Mouse (Mus musculus) heart, embryonic 14.5 days (tissue): ENCODE results near the gene Elavl1. TPM values are rescaled to one million over a fixed set of nuclear protein-coding genes. Genes with fewer than 3 reads are reported as not detected.
"Not testable (repeated sequence)": the region's sequence is repeated elsewhere in the genome, so short reads cannot be mapped to it uniquely, and the experiment has no call there.

Experiments
- ATAC-seq: fragments of 200-750 bp; cut with Nextera tagmentation; 2 replicates; pipeline ENCODE4 v1.8.0; 2017; ENCODE audit warnings: low read depth, moderate TSS enrichment; ENCODE audit not compliant: insufficient number of reproducible peaks, insufficient read depth, low FRiP score
- H3K27ac ChIP-seq, 2 experiments: fragments of 200-500 bp in 1 of 2; fragments of 300-500 bp in 1 of 2; sonication (generic) in 1 of 2; replicated peaks in 1 of 2; 2 replicates each; pipeline ENCODE4 v1.5.1; 2012 to 2014; ENCODE audit warnings: low read depth in 2 of 2, low read length in 2 of 2, control low read depth in 1 of 2, mild to moderate bottlenecking in 1 of 2, mixed read lengths in 1 of 2; ENCODE audit not compliant: control insufficient read depth in 1 of 2, insufficient read depth in 1 of 2
- H3K27me3 ChIP-seq: fragments of 300-500 bp; sonication (generic); 2 replicates; pipeline ENCODE4 v1.6.1; 2014; ENCODE audit warnings: mild to moderate bottlenecking, low read length, control low read depth; ENCODE audit not compliant: control insufficient read depth, insufficient read depth
- H3K36me3 ChIP-seq: fragments of 300-500 bp; sonication (generic); 2 replicates; pipeline ENCODE4 v1.6.1; 2014; ENCODE audit warnings: mild to moderate bottlenecking, control low read depth, low read length, mixed read lengths; ENCODE audit not compliant: control insufficient read depth, insufficient read depth
- H3K4me1 ChIP-seq, 2 experiments: fragments of 200-500 bp in 1 of 2; fragments of 300-500 bp in 1 of 2; sonication (generic) in 1 of 2; 2 replicates each; pipeline ENCODE4 v1.6.1; 2012 to 2014; ENCODE audit warnings: low read length in 2 of 2, control low read depth in 1 of 2, mixed read lengths in 1 of 2; ENCODE audit not compliant: control insufficient read depth in 2 of 2, insufficient read depth in 2 of 2
- H3K4me2 ChIP-seq: fragments of 300-500 bp; sonication (generic); 2 replicates; pipeline ENCODE4 v1.6.1; 2014; ENCODE audit warnings: mild to moderate bottlenecking, low read length
- H3K4me3 ChIP-seq, 2 experiments: fragments of 200-500 bp in 1 of 2; fragments of 300-500 bp in 1 of 2; sonication (generic) in 1 of 2; 2 replicates each; pipeline ENCODE4 v1.5.1; 2012 to 2014; ENCODE audit warnings: low read length in 2 of 2, mild to moderate bottlenecking in 2 of 2, control low read depth in 1 of 2, low read depth in 1 of 2, moderate library complexity in 1 of 2; ENCODE audit not compliant: control insufficient read depth in 1 of 2, insufficient read depth in 1 of 2
- H3K9ac ChIP-seq: fragments of 300-500 bp; sonication (generic); 2 replicates; pipeline ENCODE4 v1.6.1; 2014; ENCODE audit warnings: mild to moderate bottlenecking, low read length
- H3K9me3 ChIP-seq: fragments of 300-500 bp; sonication (generic); 2 replicates; pipeline ENCODE4 v1.6.1; 2016; ENCODE audit warnings: low read length, control low read depth; ENCODE audit not compliant: control insufficient read depth
- WGBS: fragments of 180-500 bp; shearing (Covaris S2); extraction: QIAGEN DNeasy Blood & Tissue Kit; methylation state at CpG from one replicate; pipeline ENCODE4 v1.1.7; 2014; 5-methylcytosine and 5-hydroxymethylcytosine counted together
- polyA plus RNA-seq: library from polyadenylated mRNA; unstranded; fragments of >200 nt; fragmentation: Nextera tagmentation; extraction: Ambion mirVana; gene quantifications from 2 replicates; pipeline ENCODE4 v1.2.1, GENCODE M21; 2014

Elavl1 gene
- polyA plus RNA-seq, 1 experiment from 2014 or later, result 173 TPM

DNA sequence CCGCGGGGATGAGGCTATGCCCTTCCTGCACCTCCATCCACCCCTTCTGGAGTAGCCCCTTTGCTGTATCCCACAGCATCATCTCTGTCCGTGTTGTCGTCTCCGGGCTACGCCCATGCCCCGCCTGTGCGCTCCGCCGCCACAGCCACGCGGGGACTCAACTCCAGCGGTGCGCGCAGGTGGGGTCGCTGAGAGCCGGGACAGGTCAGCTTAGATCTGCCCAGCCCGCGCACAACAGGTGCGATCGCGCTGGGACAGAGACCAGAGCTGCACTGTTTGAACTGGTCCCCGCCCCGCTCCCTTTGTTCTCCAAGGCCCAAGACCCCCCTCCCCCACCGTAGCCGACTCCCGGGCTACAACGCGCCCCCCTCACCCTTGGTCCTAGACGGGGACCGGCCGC is 66.5 kb downstream of the Elavl1 start:
- Histone ChIP-seq H3K9ac (peak overlapping the region; percentile 83), H3K4me2 (peak overlapping the region; percentile 98), H3K4me3 (peak overlapping the region; percentile 77 to 83), H3K36me3 (peaks cover 71% of the 10 kb centered on the region), H3K4me1 (peaks cover 11 to 19% of the 10 kb centered on the region in 2 experiments), H3K27me3 (no peaks in the 10 kb centered on the region), H3K27ac (peak overlapping the region; percentile 61 to 65), H3K9me3 (no peaks in the 10 kb centered on the region)
- peak; percentile 65 for ATAC-seq
- 1% methylated on average over 32 of the region's 32 CpGs for WGBS

DNA sequence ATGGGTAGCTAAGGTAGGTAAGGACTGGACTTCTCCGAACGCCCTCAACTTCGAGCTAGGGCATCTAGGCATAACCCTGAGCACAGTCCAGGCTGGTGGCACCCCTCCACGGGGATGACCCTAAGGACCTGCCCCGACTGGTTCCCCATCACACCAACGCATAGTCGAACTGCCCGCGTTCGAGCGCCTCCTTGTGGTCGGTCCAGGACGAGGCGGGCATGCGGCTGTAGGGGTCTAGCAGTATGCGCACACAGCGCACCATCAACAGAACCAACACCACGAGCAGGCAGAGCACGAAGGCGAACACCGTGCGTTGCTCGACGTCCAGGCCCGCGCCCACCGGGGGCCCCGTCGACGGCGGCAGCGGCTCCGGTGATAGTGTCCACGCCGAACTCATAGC is 67.0 kb downstream of the Elavl1 start:
- ATAC-seq, result peak; percentile 46; the same call in 1 of the 2 replicates
- H3K9me3 ChIP-seq, result no peaks in the 10 kb centered on the region
- peak overlapping the region; percentile 77 to 83 for H3K4me3 ChIP-seq
- WGBS, result 3% methylated on average over 34 of the region's 35 CpGs
- peak overlapping the region; percentile 98 for H3K4me2 ChIP-seq
- H3K36me3 ChIP-seq, result peaks cover 67% of the 10 kb centered on the region
- H3K9ac ChIP-seq, result peak overlapping the region; percentile 83
- H3K27me3 ChIP-seq, result no peaks in the 10 kb centered on the region
- peaks cover 11 to 20% of the 10 kb centered on the region in 2 experiments for H3K4me1 ChIP-seq
- H3K27ac ChIP-seq, result no peak overlapping the region

DNA sequence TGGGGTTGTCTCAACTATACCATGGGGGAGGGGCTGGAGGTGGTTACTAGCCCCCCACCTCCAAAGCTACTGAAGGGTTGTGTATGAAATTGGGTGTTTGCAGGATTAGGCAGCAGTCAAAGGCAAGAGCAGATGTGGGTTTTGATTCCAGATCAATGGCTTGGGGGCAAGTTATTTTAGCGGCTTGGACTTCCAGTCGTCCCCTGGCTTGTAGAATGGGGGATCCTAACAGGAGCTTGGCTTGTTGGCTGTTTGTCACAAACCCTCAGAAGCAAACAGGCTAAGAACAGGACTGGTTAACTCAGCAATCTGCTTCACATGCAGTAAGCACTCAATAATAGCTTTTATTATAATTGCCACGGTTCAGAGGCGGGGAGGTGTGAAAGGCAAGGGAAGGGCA is 67.9 kb downstream of the Elavl1 start:
- Histone ChIP-seq H3K9ac (0 out of 2 replicates have a peak overlapping the region, but pooled peaks have one; percentile 12), H3K4me3 (no peak overlapping the region), H3K4me2 (no peak overlapping the region; the same call in 1 of the 2 replicates), H3K9me3 (no peaks in the 10 kb centered on the region), H3K36me3 (peaks cover 58% of the 10 kb centered on the region), H3K4me1 (peaks cover 14 to 23% of the 10 kb centered on the region in 2 experiments), H3K27me3 (no peaks in the 10 kb centered on the region), H3K27ac (no peak overlapping the region)
- no peak for ATAC-seq
- WGBS, result 88% methylated on average over 4 of the region's 4 CpGs

DNA sequence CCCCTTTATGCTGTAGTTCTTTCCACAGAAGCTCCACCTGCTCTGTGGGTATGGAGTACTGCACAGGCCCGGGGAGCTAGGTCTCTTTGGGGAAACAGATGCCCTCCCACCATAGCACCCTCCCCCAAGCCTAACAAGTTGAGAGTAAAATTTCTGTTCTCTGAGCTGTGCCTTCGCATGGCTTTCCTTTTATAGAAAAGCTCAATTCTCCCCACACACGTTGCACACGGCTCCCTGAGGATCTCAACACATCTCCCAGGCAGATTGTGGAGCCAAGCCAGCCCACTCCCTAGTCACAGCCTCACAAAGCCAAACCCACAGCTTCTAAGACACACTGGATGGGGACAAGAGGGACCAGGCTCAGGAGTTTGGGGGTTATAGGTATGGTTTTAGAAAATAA is 68.3 kb downstream of the Elavl1 start:
- no peak overlapping the region for H3K27ac ChIP-seq
- 0 out of 2 replicates have a peak overlapping the region, but pooled peaks have one; percentile 12 for H3K9ac ChIP-seq
- no peaks in the 10 kb centered on the region for H3K9me3 ChIP-seq
- WGBS, result 31% methylated on average over 4 of the region's 4 CpGs
- ATAC-seq, result no peak
- H3K4me1 ChIP-seq, result peaks cover 15 to 25% of the 10 kb centered on the region in 2 experiments
- peaks cover 53% of the 10 kb centered on the region for H3K36me3 ChIP-seq
- no peaks in the 10 kb centered on the region for H3K27me3 ChIP-seq
- H3K4me3 ChIP-seq, result no peak overlapping the region
- no peak overlapping the region for H3K4me2 ChIP-seq

DNA sequence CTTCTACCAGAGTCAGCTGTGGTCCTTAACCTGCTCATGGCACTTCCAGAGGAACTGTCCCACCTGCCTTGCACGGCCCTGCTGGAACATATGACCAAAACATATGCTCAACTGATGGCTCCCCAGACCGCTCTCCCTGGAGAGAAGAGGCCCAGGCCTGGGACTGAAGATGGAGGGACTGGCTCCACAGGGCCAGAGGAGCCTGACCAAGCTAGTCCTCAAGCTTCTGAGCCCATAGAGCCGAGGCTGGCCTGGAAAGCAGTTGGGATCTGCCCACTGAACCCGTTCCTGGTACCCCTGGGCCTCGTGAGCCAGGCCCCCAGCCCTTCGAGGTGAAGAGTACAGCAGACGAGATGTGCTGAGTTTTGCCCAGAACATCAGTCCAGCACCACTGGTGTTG is 69.7 kb downstream of the Elavl1 start:
- Histone ChIP-seq H3K36me3 (peaks cover 39% of the 10 kb centered on the region), H3K4me1 (peaks cover 15 to 25% of the 10 kb centered on the region in 2 experiments)
- H3K4me2 ChIP-seq, H3K9me3 ChIP-seq, H3K4me3 ChIP-seq, H3K9ac ChIP-seq, H3K27ac ChIP-seq, H3K27me3 ChIP-seq, ATAC-seq: not testable (repeated sequence)
- WGBS, result 88% methylated on average over 7 of the region's 7 CpGs

DNA sequence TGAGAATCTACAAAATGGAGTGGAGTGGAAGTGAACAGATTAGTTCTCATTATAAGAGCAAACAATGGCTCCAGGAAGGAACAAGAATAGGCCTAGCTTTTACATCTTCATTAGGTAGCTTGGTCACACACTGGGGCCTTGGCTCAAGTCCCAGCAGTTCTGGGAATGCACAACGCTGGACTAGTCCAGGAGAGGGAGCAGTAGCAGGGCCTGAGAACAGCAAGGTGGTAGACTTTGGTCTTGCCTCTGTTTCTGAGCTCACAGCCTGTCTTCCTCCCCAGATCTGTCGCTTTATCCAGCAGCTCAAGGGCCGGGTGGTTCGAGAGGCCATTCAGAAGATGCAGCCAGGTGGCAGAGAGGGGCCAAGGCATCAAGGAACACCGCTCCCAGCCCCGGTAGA is 71.2 kb downstream of the Elavl1 start:
- H3K4me1 ChIP-seq, result peaks cover 16 to 31% of the 10 kb centered on the region in 2 experiments
- peak overlapping the region in 1 of 2 experiments; percentile 88; a peak in 1 of 4 replicates for H3K27ac ChIP-seq
- peak overlapping the region in 1 of 2 experiments; percentile 93; a peak in 2 of 4 replicates for H3K4me3 ChIP-seq
- H3K4me2 ChIP-seq, result peak overlapping the region; percentile 79
- WGBS, result 71% methylated on average over 6 of the region's 6 CpGs
- peak overlapping the region; percentile 90 for H3K9ac ChIP-seq
- H3K36me3 ChIP-seq, result peaks cover 31% of the 10 kb centered on the region
- no peaks in the 10 kb centered on the region for H3K27me3 ChIP-seq
- no peaks in the 10 kb centered on the region for H3K9me3 ChIP-seq
- ATAC-seq, result no peak

DNA sequence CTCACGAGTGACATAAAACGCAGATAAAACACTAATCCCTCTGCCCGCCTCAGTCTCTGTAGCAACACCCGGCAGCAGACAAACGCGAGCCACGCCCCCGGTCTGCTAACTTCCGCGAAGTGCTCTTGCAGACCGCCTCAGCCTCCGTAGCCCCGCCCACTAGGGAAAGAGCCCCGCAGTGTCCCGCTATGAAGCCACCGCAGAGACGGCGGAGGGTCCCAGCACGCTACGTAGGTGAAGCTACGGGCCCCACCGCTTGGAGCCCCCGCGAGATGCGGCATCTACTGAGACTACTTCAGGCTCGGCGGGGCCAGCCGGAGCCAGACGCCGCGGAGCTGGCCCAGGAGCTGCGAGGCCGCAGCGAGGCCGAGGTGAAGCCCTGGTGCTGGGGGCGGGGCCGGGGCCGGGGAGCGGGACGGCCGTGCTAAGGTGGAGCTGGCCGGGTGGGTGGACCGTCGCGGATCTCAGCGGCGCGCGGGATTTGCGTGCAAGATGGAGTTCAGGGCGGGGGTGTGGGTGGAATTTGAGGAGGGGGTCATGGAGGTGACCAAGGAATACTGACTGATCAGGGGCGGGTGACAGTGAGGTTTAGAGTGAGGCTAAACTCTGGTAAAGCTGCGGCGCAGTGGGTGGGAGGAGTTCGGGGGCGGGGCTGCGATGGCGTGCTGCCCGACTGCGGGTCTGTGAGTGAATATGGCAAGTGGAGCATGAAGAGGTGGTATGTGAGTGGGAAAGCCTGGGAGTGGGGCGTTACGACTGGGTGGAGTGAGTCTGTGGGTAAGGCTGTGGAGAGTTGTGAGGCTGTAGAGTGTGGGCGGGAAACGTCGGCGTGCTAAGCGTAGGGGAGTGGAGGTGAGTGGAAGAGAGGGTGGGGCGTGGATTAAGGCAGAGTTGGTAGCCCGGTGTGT is 72.0 kb downstream of the Elavl1 start, which contains the start of gene Snapc2:
Gene Snapc2 (plus strand): TSS at position 147 of the 908 bp plus-strand sequence.
- Histone ChIP-seq H3K4me3 (peak within 1 kb of the TSS; percentile 89 to 93), H3K4me2 (peak within 1 kb of the TSS; percentile 79), H3K27ac (peak within 1 kb of the TSS; percentile 71 to 88), H3K27me3 (no peaks in the 10 kb centered on the region), H3K4me1 (peaks cover 20 to 33% of the 10 kb centered on the region in 2 experiments), H3K9me3 (no peaks in the 10 kb centered on the region), H3K9ac (peak within 1 kb of the TSS; percentile 90), H3K36me3 (peaks cover 33% of the 10 kb centered on the region)
- peak; percentile 84 for ATAC-seq
- WGBS, result 1% methylated on average over 69 of the region's 69 CpGs
